Comparison of ENCODE assay signal across 8 mouse cellular contexts in the genomic region with DNA sequence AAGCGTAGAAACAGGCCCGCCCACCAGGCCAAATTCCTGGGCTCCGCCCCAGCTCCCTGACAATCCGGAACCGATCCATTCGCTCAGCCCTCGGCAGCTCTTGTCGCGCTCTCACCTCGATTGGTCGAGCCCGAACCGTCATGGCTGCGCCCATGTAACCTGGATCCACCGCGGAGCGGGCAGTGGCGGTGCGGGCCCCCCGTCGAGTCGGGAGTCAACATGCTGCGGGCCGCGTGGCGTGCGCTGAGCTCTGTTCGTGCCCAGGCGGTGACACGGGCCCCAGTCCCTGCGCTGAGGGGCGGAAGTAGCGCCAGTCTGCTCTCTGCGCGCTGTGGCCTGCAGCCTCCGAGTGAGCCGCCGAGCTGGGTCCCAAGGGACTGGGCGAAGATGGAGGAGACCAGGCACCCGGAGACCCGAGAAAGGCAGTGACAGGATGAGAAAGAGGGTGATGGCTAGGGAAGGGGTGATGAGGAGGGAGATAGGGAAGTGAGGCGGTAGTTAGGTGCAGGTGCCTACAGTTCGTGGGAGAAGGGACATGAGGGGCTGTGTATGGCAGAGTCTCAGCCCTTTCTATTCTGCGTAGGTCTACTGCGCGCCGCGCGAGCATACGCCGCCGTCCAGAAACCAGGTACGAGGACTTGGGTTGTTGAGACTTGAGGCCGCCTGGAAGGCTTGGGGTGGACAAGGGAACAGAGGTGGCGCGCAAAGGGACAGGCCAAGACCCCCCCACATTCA. TPM values are rescaled to one million over a fixed set of nuclear protein-coding genes. Genes with fewer than 3 reads are reported as not detected.
DNase-seq lines count a peak whose midpoint lies in the region; ATAC-seq and TF ChIP-seq lines count a peak whose summit lies in the region.

A gene (plus strand): TSS at position 75 of the 735 bp plus-strand sequence.

- no peaks in the 10 kb centered on the region for H3K9me3 ChIP-seq in E14TG2a.4 (ENCODE audit: low read length)
- H3K9me3 ChIP-seq in forebrain, embryonic 11.5 days (ENCODE audit: control insufficient read depth, low read length) = no peaks in the 10 kb centered on the region
- no peaks in the 10 kb centered on the region for H3K9me3 ChIP-seq in heart, embryonic 16.5 days (replicated peaks; ENCODE audit: control insufficient read depth, low read length)
- no peaks in the 10 kb centered on the region for H3K9me3 ChIP-seq in neural tube, embryonic 15.5 days (replicated peaks)

- H3K36me3 ChIP-seq in E14TG2a.4 (ENCODE audit: insufficient read depth, low read length) = peaks cover 30% of the 10 kb centered on the region
- no peaks in the 10 kb centered on the region; the same call in 1 of the 2 replicates for H3K36me3 ChIP-seq in forebrain, embryonic 11.5 days (ENCODE audit: control insufficient read depth, insufficient read depth, low read length)
- H3K36me3 ChIP-seq in heart, embryonic 16.5 days (ENCODE audit: control insufficient read depth, insufficient read depth) = peaks cover 21% of the 10 kb centered on the region
- peaks cover 27% of the 10 kb centered on the region for H3K36me3 ChIP-seq in neural tube, embryonic 15.5 days

- ATAC-seq in forebrain, embryonic 11.5 days (replicated peaks; ENCODE audit: low FRiP score) = peak; percentile 94
- ATAC-seq in heart, embryonic 16.5 days (replicated peaks; ENCODE audit: extremely low read depth, insufficient read depth, low FRiP score) = peak; percentile 92
- ATAC-seq in neural tube, embryonic 15.5 days (ENCODE audit: low FRiP score) = peak; percentile 96

- H3K9ac ChIP-seq in forebrain, embryonic 11.5 days (ENCODE audit: low read length) = peak within 1 kb of the TSS; percentile 84
- H3K9ac ChIP-seq in heart, embryonic 16.5 days (ENCODE audit: low read length) = peak within 1 kb of the TSS; percentile 94
- H3K9ac ChIP-seq in neural tube, embryonic 15.5 days (replicated peaks) = peak within 1 kb of the TSS; percentile 90

- H3K27me3 ChIP-seq in E14TG2a.4 (ENCODE audit: insufficient read depth, low read length) = no peaks in the 10 kb centered on the region
- H3K27me3 ChIP-seq in forebrain, embryonic 11.5 days (ENCODE audit: control insufficient read depth, insufficient read depth, low read length) = no peaks in the 10 kb centered on the region
- no peaks in the 10 kb centered on the region for H3K27me3 ChIP-seq in heart, embryonic 16.5 days (ENCODE audit: control insufficient read depth, insufficient read depth, low read length)
- H3K27me3 ChIP-seq in neural tube, embryonic 15.5 days (replicated peaks) = no peaks in the 10 kb centered on the region

- DNase-seq in c-Kit-positive CD71-positive TER-119-negative erythroid progenitor cells, embryonic 14.5 days (ENCODE audit: low read depth) = peak; percentile 85
- DNase-seq in forebrain, embryonic 11.5 days (ENCODE audit: low spot score) = peak; percentile 93
- peak; percentile 89 to 92 for DNase-seq in kidney, postnatal 36 days
- peak; percentile 89 to 91 for DNase-seq in lung, adult 18-20 months
- peak; percentile 89 for DNase-seq in testis, postnatal 14 days (ENCODE audit: low spot score)

- WGBS in forebrain, embryonic 11.5 days = under 1% methylated on average over 56 of the region's 56 CpGs
- under 1% methylated on average over 56 of the region's 56 CpGs for WGBS in heart, embryonic 16.5 days
- under 1% methylated on average over 56 of the region's 56 CpGs for WGBS in neural tube, embryonic 15.5 days

- H3K4me1 ChIP-seq in E14TG2a.4 (replicated peaks; ENCODE audit: low read depth, low read length) = peaks cover 23% of the 10 kb centered on the region
- H3K4me1 ChIP-seq in forebrain, embryonic 11.5 days (replicated peaks; ENCODE audit: control insufficient read depth, insufficient read depth, low read length) = no peaks in the 10 kb centered on the region
- peaks cover 13% of the 10 kb centered on the region for H3K4me1 ChIP-seq in heart, embryonic 16.5 days (ENCODE audit: control insufficient read depth, insufficient read depth, low read length)
- peaks cover 16% of the 10 kb centered on the region for H3K4me1 ChIP-seq in neural tube, embryonic 15.5 days

- no peak for TF ChIP-seq CTCF in E14TG2a.4 (conservative IDR thresholded peaks at IDR 0.05; ENCODE audit: low read length)

- H3K27ac ChIP-seq in forebrain, embryonic 11.5 days (ENCODE audit: low read depth, low read length) = 0 out of 2 replicates have a peak within 1 kb of the TSS, but pooled peaks have one; percentile 46
- H3K27ac ChIP-seq in heart, embryonic 16.5 days (ENCODE audit: low read length) = peak within 1 kb of the TSS; percentile 82
- H3K27ac ChIP-seq in neural tube, embryonic 15.5 days (replicated peaks) = peak within 1 kb of the TSS; percentile 90

- peak within 1 kb of the TSS; percentile 90 for H3K4me2 ChIP-seq in forebrain, embryonic 11.5 days (ENCODE audit: low read depth, low read length, severe bottlenecking)
- H3K4me2 ChIP-seq in heart, embryonic 16.5 days (ENCODE audit: low read depth, low read length) = peak within 1 kb of the TSS; percentile 94
- peak within 1 kb of the TSS; percentile 94 for H3K4me2 ChIP-seq in neural tube, embryonic 15.5 days

- peak within 1 kb of the TSS; percentile 100 for H3K4me3 ChIP-seq in E14TG2a.4 (replicated peaks; ENCODE audit: low read length)
- peak within 1 kb of the TSS; percentile 75 for H3K4me3 ChIP-seq in forebrain, embryonic 11.5 days (ENCODE audit: low read depth, low read length)
- peak within 1 kb of the TSS; percentile 93 for H3K4me3 ChIP-seq in heart, embryonic 16.5 days (ENCODE audit: low read length)
- peak within 1 kb of the TSS; percentile 98 for H3K4me3 ChIP-seq in neural tube, embryonic 15.5 days (replicated peaks)

RNA-seq across cellular contexts. Expression of the gene that starts here (rescaled TPM):
- polyA plus RNA-seq in forebrain, embryonic 11.5 days (2014; fragmentation: Nextera tagmentation; extraction: Ambion mirVana) = 126 TPM in 2 replicates
- polyA plus RNA-seq in heart, embryonic 16.5 days (2015; fragmentation: Nextera tagmentation; extraction: Ambion mirVana) = 128 and 133 TPM in 2 replicates
- polyA plus RNA-seq in neural tube, embryonic 15.5 days (2015; fragmentation: Nextera tagmentation; extraction: Ambion mirVana) = 142 and 145 TPM in 2 replicates

Comparison
In these comparisons a context has a peak if more than half of its experiments do, and no peak if none do; other contexts are left out.
1. Peak in every context shown above with its lines: DNase-seq, ATAC-seq, H3K4me3 ChIP-seq and H3K27ac ChIP-seq.